Mouse (Mus musculus) ZHBTc4 (cell line): Measurements from ENCODE around the gene Adora1.
A peak's percentile ranks its signal among the peaks of the same experiment; 100 is the strongest.

Experiments used
- DNase-seq: peaks from one replicate; pipeline ENCODE4 v3.0.0-alpha.2; 2011; ENCODE audit warnings: low read depth, low spot score

Gene Adora1

GRCm38 (mm10) chr1:134194298-134195022 is 40.8 kb downstream of the Adora1 start:
- peak; percentile 59 for DNase-seq

DNA sequence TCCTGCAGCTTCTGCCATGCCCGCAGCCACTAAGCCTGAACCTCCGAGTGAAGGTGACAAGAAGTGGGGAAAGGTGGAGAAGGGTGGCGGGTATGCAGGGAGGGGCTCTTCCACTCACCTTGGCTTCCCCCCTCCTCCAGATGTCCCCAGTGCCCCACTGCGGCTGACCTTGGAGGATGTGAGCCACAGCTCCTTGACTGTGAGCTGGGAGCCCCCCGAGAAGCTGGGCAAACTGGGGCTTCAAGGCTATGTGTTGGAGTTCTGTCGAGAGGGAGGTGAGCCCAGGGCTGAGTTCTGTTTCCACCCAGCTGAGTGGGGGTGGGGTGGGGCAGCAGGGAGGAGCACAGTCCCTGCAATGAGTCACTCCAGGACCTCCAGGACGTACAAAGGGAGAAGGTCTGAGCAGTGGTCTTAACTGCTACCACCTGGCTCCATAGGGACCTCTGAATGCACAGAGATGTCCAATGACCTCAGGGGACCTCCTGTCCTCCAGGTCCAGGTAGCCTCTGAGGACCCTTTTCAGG is 41.5 kb downstream of the Adora1 start:
- DNase-seq: no peak

- no peak for DNase-seq
Measured at GRCm38 (mm10) chr1:134193126-134193525, 42.1 kb downstream of the Adora1 start, which contains the start of gene Mybph. Gene Mybph, plus strand, starts transcription at chr1:134193448.

DNA sequence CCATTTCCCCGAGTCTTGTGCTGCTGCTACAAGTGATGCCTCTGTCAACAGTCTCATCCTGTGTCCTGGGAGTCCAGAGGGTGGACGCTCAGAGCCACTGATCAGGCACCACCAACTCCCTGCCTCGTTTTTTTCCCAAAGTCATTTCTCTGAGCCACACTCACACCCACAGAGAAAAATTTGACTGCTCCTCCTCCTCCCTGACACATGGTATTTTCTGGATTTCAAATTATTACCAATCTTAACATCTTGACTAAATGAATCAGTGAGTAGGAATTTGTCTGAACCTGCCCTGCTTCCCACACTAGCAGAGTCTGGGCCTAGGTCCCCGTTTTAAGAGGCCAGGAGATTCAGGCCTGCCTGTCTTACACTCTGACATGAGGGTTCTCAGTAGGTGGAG is 43.2 kb downstream of the Adora1 start:
- no peak for DNase-seq

- DNase-seq: no peak
Measured at GRCm38 (mm10) chr1:134191192-134191591, 44.0 kb downstream of the Adora1 start.

GRCm38 (mm10) chr1:134188989-134189729 is 46.1 kb downstream of the Adora1 start:
- DNase-seq: peak; percentile 99

- DNase-seq: no peak
Measured at GRCm38 (mm10) chr1:134188217-134188616, 47.0 kb downstream of the Adora1 start.

- no peak for DNase-seq
Measured at GRCm38 (mm10) chr1:134184089-134184488, 51.1 kb downstream of the Adora1 start.

- DNase-seq: no peak
Measured at GRCm38 (mm10) chr1:134182025-134182424, 53.2 kb downstream of the Adora1 start, which contains the start of gene Chil1. Gene Chil1, plus strand, starts transcription at chr1:134182176.

DNA sequence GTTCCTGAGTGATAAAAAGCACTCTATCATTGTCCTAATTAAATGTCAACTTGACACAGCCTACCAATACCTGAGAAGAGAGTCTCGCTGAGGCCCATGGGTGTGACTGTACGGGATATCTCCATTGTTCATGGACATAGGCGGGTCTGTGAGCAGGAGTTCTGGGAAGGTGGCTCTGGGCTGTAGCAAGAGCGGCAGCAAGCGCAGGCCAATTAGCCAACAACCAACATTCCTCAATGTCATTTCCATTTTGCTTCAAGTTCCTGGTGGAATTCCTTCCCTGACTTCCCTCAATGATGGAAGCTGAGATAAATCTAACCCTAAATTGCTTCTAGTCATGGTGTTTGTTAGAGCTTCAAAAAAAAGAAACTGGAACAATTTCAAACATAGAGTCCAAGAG is 57.3 kb downstream of the Adora1 start:
- peak; percentile 68 for DNase-seq

- DNase-seq: no peak
Measured at GRCm38 (mm10) chr1:134173081-134173480, 62.1 kb downstream of the Adora1 start.

GRCm38 (mm10) chr1:134168985-134169697 is 66.1 kb downstream of the Adora1 start:
- DNase-seq: no peak

GRCm38 (mm10) chr1:134168567-134168966 is 66.7 kb downstream of the Adora1 start:
- DNase-seq: no peak

DNA sequence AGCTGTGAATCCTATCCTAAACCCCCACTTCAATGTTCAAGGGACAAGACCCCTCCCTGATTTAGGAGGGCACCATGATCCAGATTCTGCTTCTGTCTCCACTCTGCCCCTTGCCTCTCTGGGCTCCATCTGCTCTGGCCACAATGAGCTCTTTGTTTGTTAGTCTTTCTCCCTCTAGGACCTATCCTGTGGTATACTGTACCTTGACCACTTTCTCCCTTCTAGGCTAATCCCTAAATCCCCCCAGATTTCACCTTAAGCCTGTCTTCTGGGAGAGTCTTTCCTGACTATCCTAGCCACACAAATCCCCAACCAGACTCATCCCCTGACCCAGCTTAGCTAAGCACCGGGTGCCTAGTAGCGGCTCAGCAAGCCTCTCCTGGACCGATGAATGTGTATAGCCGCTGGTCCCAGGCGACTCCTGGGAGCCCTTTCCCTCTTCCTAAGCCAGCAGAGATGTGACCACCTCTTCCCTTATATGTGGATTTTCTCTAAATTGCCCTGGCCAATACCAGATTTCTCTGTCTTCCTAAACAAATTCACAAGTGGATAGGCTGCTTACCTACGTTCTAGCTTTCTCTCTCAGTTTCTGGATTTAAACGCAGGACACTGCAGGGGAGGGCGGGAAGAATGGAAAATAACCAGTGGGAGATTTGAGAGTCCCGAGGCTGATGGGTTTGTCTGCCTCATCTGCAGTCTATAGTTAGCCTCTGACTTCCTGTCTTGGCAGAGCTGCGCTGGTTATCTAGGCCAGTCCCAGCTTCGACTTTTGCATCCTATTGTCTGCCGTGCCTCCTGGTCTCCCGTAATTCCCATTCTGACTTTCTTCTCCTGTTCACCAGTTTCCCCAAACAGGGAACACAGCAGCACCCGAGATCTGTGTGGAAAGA is 67.6 kb downstream of the Adora1 start:
- DNase-seq: no peak

DNA sequence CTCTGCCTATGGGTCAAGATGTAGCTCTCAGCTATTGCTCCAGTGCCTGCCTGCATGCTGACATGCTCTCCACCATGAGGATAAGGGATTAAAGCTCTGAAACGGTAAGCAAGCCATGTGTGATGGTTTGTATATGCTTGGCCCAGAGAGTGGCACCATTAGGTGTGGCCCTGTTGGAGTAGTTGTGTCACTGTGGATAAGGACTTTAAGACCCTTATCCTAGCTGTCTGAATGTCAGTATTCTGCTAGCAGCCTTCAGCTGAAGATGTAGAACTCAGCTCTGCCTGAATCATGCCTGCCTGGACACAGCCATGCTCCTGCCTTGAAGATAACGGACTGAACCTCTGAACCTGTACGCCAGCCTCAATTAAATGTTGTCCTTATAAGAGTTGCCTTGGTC is 68.7 kb downstream of the Adora1 start:
- DNase-seq: no peak

DNA sequence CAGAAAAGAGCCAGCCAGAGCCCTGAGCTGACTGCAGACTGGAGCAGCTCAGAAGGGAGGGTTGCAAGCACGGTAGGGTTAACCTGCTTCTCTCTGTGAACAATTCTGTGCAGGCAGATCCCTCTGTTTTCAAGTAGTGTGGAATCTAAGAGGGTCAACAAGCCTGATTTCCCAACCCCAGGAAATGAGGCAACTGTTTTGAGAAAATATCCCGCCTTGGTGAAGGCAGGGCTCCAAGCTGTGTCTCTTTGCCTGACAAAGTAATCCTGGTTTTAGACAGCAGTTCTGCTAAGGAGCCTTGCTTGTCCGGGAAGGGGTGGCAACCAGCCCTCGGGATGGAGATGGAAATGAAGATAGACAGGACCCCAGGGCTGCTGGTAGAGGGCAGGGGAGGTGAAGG is 70.8 kb downstream of the Adora1 start:
- DNase-seq: no peak

DNA sequence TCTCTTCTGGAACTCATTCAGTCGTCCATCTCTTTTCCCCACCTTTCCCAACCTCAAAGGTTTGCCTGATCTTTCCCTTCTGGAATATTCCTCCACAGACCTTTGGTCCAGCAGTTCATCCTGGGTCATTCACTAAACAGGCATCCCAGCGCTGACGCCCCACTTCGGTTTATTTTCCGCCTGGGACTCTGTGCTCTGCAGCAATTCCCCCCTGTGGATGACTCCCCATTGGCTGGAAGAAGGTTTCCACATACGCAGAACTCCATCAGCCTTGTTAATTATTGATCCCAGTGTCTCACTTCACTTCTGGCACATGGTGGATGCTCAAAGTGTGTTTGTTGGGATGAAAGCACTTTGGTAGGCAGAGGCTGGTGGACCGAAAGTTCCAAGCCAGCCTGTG is 71.8 kb downstream of the Adora1 start:
- DNase-seq: no peak

GRCm38 (mm10) chr1:134162510-134163225 is 72.6 kb downstream of the Adora1 start:
- peak; percentile 35 for DNase-seq

- DNase-seq: no peak
Measured at GRCm38 (mm10) chr1:134161399-134161798, 73.8 kb downstream of the Adora1 start.

DNA sequence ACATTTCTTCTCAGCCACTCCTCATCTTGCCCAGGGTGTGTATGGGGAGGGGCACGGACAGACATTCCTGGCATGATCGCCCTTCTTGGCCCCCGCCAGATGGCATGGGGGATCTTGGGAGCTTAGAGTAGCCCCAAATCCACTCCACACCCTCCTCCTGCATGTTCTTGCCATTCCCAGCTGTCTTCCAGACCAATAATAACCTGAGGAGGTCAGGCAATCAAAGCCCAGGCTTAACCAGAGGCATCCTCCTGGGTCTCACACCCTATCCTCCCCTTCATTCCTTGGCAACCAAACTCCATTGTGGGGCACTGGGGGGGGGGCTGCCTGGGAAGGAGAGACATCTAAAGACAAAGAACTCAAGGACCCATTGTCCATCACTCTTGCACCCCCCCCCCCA is 74.8 kb downstream of the Adora1 start:
- DNase-seq: no peak
